8 mouse cellular contexts compared by ENCODE assay signal in genomic region chr2:21206278-21206677, GRCm38 (mm10). TPM values are rescaled to one million over a fixed set of nuclear protein-coding genes. Genes with fewer than 3 reads are reported as not detected.
DNase-seq lines count a peak whose midpoint lies in the region; ATAC-seq and TF ChIP-seq lines count a peak whose summit lies in the region.

No protein-coding gene starts in this region.

- H3K4me3 ChIP-seq in heart, embryonic 11.5 days (ENCODE audit: low read depth, low read length): peak overlapping the region; percentile 56
- peak overlapping the region; percentile 54 for H3K4me3 ChIP-seq in C2C12 (ENCODE audit: insufficient read depth, poor library complexity, severe bottlenecking)
- peak overlapping the region; percentile 64 for H3K4me3 ChIP-seq in forebrain, embryonic 12.5 days (replicated peaks)
- peak overlapping the region; percentile 70 for H3K4me3 ChIP-seq in liver, embryonic 13.5 days (replicated peaks)

- peak overlapping the region; percentile 66 for H3K4me2 ChIP-seq in heart, embryonic 11.5 days
- peak overlapping the region; percentile 74 for H3K4me2 ChIP-seq in forebrain, embryonic 12.5 days
- peak overlapping the region; percentile 82 for H3K4me2 ChIP-seq in liver, embryonic 13.5 days

- H3K36me3 ChIP-seq in heart, embryonic 11.5 days (ENCODE audit: control insufficient read depth, insufficient read depth, low read length): no peaks in the 10 kb centered on the region
- H3K36me3 ChIP-seq in C2C12 (ENCODE audit: control insufficient read depth, insufficient read depth): no peaks in the 10 kb centered on the region
- H3K36me3 ChIP-seq in forebrain, embryonic 12.5 days (replicated peaks): peaks cover 1% of the 10 kb centered on the region; the same call in 1 of the 2 replicates
- H3K36me3 ChIP-seq in liver, embryonic 13.5 days: no peaks in the 10 kb centered on the region

- ATAC-seq in heart, embryonic 11.5 days (replicated peaks; ENCODE audit: insufficient number of reproducible peaks, low FRiP score, low TSS enrichment): no peak
- no peak for ATAC-seq in forebrain, embryonic 12.5 days (ENCODE audit: low FRiP score)
- no peak for ATAC-seq in liver, embryonic 13.5 days (ENCODE audit: low read depth)

- H3K79me3 ChIP-seq in C2C12 (ENCODE audit: low read depth): no peaks in the 10 kb centered on the region

- H3K27me3 ChIP-seq in heart, embryonic 11.5 days (ENCODE audit: control insufficient read depth, insufficient read depth, low read length): no peaks in the 10 kb centered on the region
- no peaks in the 10 kb centered on the region for H3K27me3 ChIP-seq in C2C12 (ENCODE audit: control insufficient read depth, insufficient read depth, insufficient read length)
- no peaks in the 10 kb centered on the region for H3K27me3 ChIP-seq in forebrain, embryonic 12.5 days
- no peaks in the 10 kb centered on the region for H3K27me3 ChIP-seq in liver, embryonic 13.5 days

- peak overlapping the region; percentile 54 for H3ac ChIP-seq in C2C12 (ENCODE audit: control insufficient read depth, insufficient read length, low read depth)

- no peak overlapping the region for H3K27ac ChIP-seq in heart, embryonic 11.5 days (ENCODE audit: low read depth, low read length)
- peak overlapping the region; percentile 84; the same call in 1 of the 2 replicates for H3K27ac ChIP-seq in forebrain, embryonic 12.5 days
- no peak overlapping the region for H3K27ac ChIP-seq in liver, embryonic 13.5 days

- H3K4me1 ChIP-seq in heart, embryonic 11.5 days (ENCODE audit: control insufficient read depth, insufficient read depth, low read length): no peaks in the 10 kb centered on the region
- H3K4me1 ChIP-seq in forebrain, embryonic 12.5 days: peaks cover 18% of the 10 kb centered on the region
- H3K4me1 ChIP-seq in liver, embryonic 13.5 days (replicated peaks): peaks cover 17% of the 10 kb centered on the region

- TF ChIP-seq CTCF in C2C12 (IDR thresholded peaks at IDR 0.05; ENCODE audit: control insufficient read depth, insufficient read depth, insufficient read length): no peak

- H3K79me2 ChIP-seq in C2C12 (ENCODE audit: control insufficient read depth, insufficient read depth): no peaks in the 10 kb centered on the region

- peak overlapping the region; percentile 70 for H3K9ac ChIP-seq in heart, embryonic 11.5 days (ENCODE audit: low read depth, low read length)
- H3K9ac ChIP-seq in forebrain, embryonic 12.5 days: peak overlapping the region; percentile 77
- peak overlapping the region; percentile 75 for H3K9ac ChIP-seq in liver, embryonic 13.5 days

- no peaks in the 10 kb centered on the region for H3K9me3 ChIP-seq in heart, embryonic 11.5 days (replicated peaks; ENCODE audit: control insufficient read depth, low read length)
- no peaks in the 10 kb centered on the region for H3K9me3 ChIP-seq in forebrain, embryonic 12.5 days
- no peaks in the 10 kb centered on the region for H3K9me3 ChIP-seq in liver, embryonic 13.5 days (replicated peaks)

- intact Hi-C loops in heart, postnatal 25 days (cut with DNase I): no loop called here

- 42% methylated on average over 6 of the region's 6 CpGs for WGBS in heart, embryonic 11.5 days (ENCODE audit: insufficient replicate concordance)
- 41% methylated on average over 6 of the region's 6 CpGs for WGBS in forebrain, embryonic 12.5 days
- WGBS in liver, embryonic 13.5 days (ENCODE audit: insufficient replicate concordance): 30% methylated on average over 6 of the region's 6 CpGs

- no peak for DNase-seq in heart, postnatal 25 days (ENCODE audit: low spot score)
- DNase-seq in liver, embryonic 13.5 days: no peak
- DNase-seq in urinary bladder, postnatal 14 days (ENCODE audit: low spot score): no peak
- no peak for DNase-seq in right cerebral cortex, postnatal 36 days (ENCODE audit: low spot score in 2 of 2)
- DNase-seq in cerebellum, postnatal 14 days: no peak

TF ChIP-seq in C2C12, 6 proteins besides CTCF, POLR2A, EP300 and RAD21:
- TF ChIP-seq MYOG (IDR thresholded peaks at IDR 0.05; ENCODE audit: control insufficient read depth, extremely low read depth, insufficient read length) (no peak), MAX (IDR thresholded peaks at IDR 0.05) (no peak)

RNA-seq across cellular contexts. Expression of gene Thnsl1, which starts 0.8 kb away (rescaled TPM):
- polyA plus RNA-seq in heart, embryonic 11.5 days (2014; fragmentation: Nextera tagmentation; extraction: Ambion mirVana): 6.9 and 7.3 TPM in 2 replicates
- 1 to 10 TPM; 5.6 to 8.6 TPM for total RNA-seq in heart, postnatal 25 days (2021)
- 1.5 TPM for polyA plus RNA-seq in C2C12 (2012; fragmentation: generic; extraction: Trizol)
- polyA plus RNA-seq in forebrain, embryonic 12.5 days (2016; fragmentation: Nextera tagmentation; extraction: Ambion mirVana): 20.3 and 22.2 TPM in 2 replicates
- 1.7 and 2.6 TPM in 2 replicates for polyA plus RNA-seq in liver, embryonic 13.5 days (2015; fragmentation: Nextera tagmentation; extraction: Ambion mirVana)

RNA-seq across cellular contexts. Expression of gene Enkur, which starts 1.1 kb away (rescaled TPM):
- 1.6 and 2.8 TPM in 2 replicates for polyA plus RNA-seq in heart, embryonic 11.5 days (2014; fragmentation: Nextera tagmentation; extraction: Ambion mirVana)
- total RNA-seq in heart, postnatal 25 days (2021): 1 to 10 TPM; 1.7 to 2.3 TPM
- polyA plus RNA-seq in C2C12 (2012; fragmentation: generic; extraction: Trizol): 0.08 TPM
- 1.3 and 2.3 TPM in 2 replicates for polyA plus RNA-seq in forebrain, embryonic 12.5 days (2016; fragmentation: Nextera tagmentation; extraction: Ambion mirVana)
- polyA plus RNA-seq in liver, embryonic 13.5 days (2015; fragmentation: Nextera tagmentation; extraction: Ambion mirVana): not detected in 2 replicates
